Mouse (Mus musculus): Measurements from ENCODE around the gene Recql5. TPM values are rescaled to one million over a fixed set of nuclear protein-coding genes. Genes with fewer than 3 reads are reported as not detected.

Recql5 gene
- 22.5 and 23.5 TPM in 2 replicates for polyA plus RNA-seq (2015; fragmentation: Nextera tagmentation; extraction: Ambion mirVana)

GRCm38 (mm10) chr11:115933108-115933746 is at the start of gene Recql5, which contains the start of gene Sap30bp:
TSS of gene Recql5 (minus strand) at chr11:115933477.
TSS of gene Sap30bp (plus strand) at chr11:115933282.
- no peaks in the 10 kb centered on the region for H3K27me3 ChIP-seq
- H3K27ac ChIP-seq (replicated peaks), result peak within 1 kb of the TSS; percentile 76
- H3K4me3 ChIP-seq, result peak within 1 kb of the TSS; percentile 93
- peak within 1 kb of the TSS; percentile 86 for H3K9ac ChIP-seq
- peaks cover 39% of the 10 kb centered on the region for H3K4me1 ChIP-seq (replicated peaks)
- under 1% methylated on average over 28 of the region's 28 CpGs for WGBS
- H3K36me3 ChIP-seq, result peaks cover 47% of the 10 kb centered on the region
- ATAC-seq (ENCODE audit: low read depth), result peak; percentile 99
- H3K4me2 ChIP-seq, result peak within 1 kb of the TSS; percentile 98
- no peaks in the 10 kb centered on the region for H3K9me3 ChIP-seq

- H3K4me1 ChIP-seq (replicated peaks), result no peaks in the 10 kb centered on the region
- peaks cover 6% of the 10 kb centered on the region for H3K27me3 ChIP-seq
- no peak overlapping the region for H3K4me2 ChIP-seq
- WGBS, result 91% methylated on average over 15 of the region's 15 CpGs
- H3K4me3 ChIP-seq, result no peak overlapping the region
- H3K9ac ChIP-seq, result no peak overlapping the region
- H3K36me3 ChIP-seq, result no peaks in the 10 kb centered on the region
- H3K9me3 ChIP-seq, result no peaks in the 10 kb centered on the region
- ATAC-seq (ENCODE audit: low read depth), result no peak
- H3K27ac ChIP-seq (replicated peaks), result no peak overlapping the region
Measured at GRCm38 (mm10) chr11:115982472-115982871, 49.2 kb upstream of the Recql5 start.

- ATAC-seq (ENCODE audit: low read depth), result no peak
- Histone ChIP-seq H3K9ac (no peak overlapping the region), H3K4me1 (replicated peaks) (peaks cover 21% of the 10 kb centered on the region), H3K4me3 (peak overlapping the region; percentile 42), H3K36me3 (no peaks in the 10 kb centered on the region), H3K27ac (replicated peaks) (no peak overlapping the region), H3K9me3 (no peaks in the 10 kb centered on the region), H3K4me2 (peak overlapping the region; percentile 63), H3K27me3 (peaks cover 52% of the 10 kb centered on the region)
- WGBS, result 38% methylated on average over 12 of the region's 12 CpGs
Measured at GRCm38 (mm10) chr11:115975544-115975943, 42.3 kb upstream of the Recql5 start.

GRCm38 (mm10) chr11:115975083-115975420 is 41.8 kb upstream of the Recql5 start:
- Histone ChIP-seq H3K4me3 (peak overlapping the region; percentile 42), H3K9ac (peak overlapping the region; percentile 66), H3K4me2 (peak overlapping the region; percentile 63), H3K9me3 (no peaks in the 10 kb centered on the region), H3K27me3 (peaks cover 52% of the 10 kb centered on the region), H3K36me3 (no peaks in the 10 kb centered on the region), H3K4me1 (replicated peaks) (peaks cover 24% of the 10 kb centered on the region), H3K27ac (replicated peaks) (no peak overlapping the region)
- ATAC-seq (ENCODE audit: low read depth), result no peak
- 3% methylated on average over 18 of the region's 18 CpGs for WGBS

GRCm38 (mm10) chr11:115974309-115975082 is 41.2 kb upstream of the Recql5 start, which contains the start of gene Itgb4:
TSS of gene Itgb4 (plus strand) at chr11:115974709.
- no peaks in the 10 kb centered on the region for H3K9me3 ChIP-seq
- peak within 1 kb of the TSS; percentile 42 for H3K4me3 ChIP-seq
- H3K27ac ChIP-seq (replicated peaks), result no peak within 1 kb of the TSS
- ATAC-seq (ENCODE audit: low read depth), result peak; percentile 40; the same call in 1 of the 2 replicates
- peak within 1 kb of the TSS; percentile 66 for H3K9ac ChIP-seq
- no peaks in the 10 kb centered on the region for H3K36me3 ChIP-seq
- H3K4me2 ChIP-seq, result peak within 1 kb of the TSS; percentile 63
- H3K27me3 ChIP-seq, result peaks cover 52% of the 10 kb centered on the region
- peaks cover 24% of the 10 kb centered on the region for H3K4me1 ChIP-seq (replicated peaks)
- WGBS, result 15% methylated on average over 38 of the region's 58 CpGs

GRCm38 (mm10) chr11:115971016-115971415 is 37.7 kb upstream of the Recql5 start:
- no peak overlapping the region for H3K9ac ChIP-seq
- H3K4me2 ChIP-seq, result no peak overlapping the region
- ATAC-seq (ENCODE audit: low read depth), result no peak
- no peak overlapping the region for H3K4me3 ChIP-seq
- no peaks in the 10 kb centered on the region for H3K9me3 ChIP-seq
- H3K27me3 ChIP-seq, result peaks cover 32% of the 10 kb centered on the region
- H3K27ac ChIP-seq (replicated peaks), result no peak overlapping the region
- peaks cover 20% of the 10 kb centered on the region for H3K4me1 ChIP-seq (replicated peaks)
- 69% methylated on average over 6 of the region's 6 CpGs for WGBS
- H3K36me3 ChIP-seq, result peaks cover 11% of the 10 kb centered on the region

- Histone ChIP-seq H3K9me3 (no peaks in the 10 kb centered on the region), H3K4me1 (replicated peaks) (peaks cover 13% of the 10 kb centered on the region), H3K27me3 (peaks cover 23% of the 10 kb centered on the region), H3K9ac (no peak overlapping the region), H3K4me3 (no peak overlapping the region), H3K36me3 (peaks cover 20% of the 10 kb centered on the region), H3K27ac (replicated peaks) (no peak overlapping the region), H3K4me2 (no peak overlapping the region)
- WGBS, result 67% methylated on average over 15 of the region's 15 CpGs
- no peak for ATAC-seq (ENCODE audit: low read depth)
Measured at GRCm38 (mm10) chr11:115970006-115970673, 36.9 kb upstream of the Recql5 start.

- Histone ChIP-seq H3K27me3 (peaks cover 11% of the 10 kb centered on the region), H3K4me2 (no peak overlapping the region), H3K36me3 (peaks cover 33% of the 10 kb centered on the region), H3K27ac (replicated peaks) (no peak overlapping the region), H3K9ac (no peak overlapping the region), H3K4me1 (replicated peaks) (0 out of 2 replicates have a peak, but pooled peaks cover 3% of the 10 kb centered on the region), H3K4me3 (no peak overlapping the region), H3K9me3 (no peaks in the 10 kb centered on the region)
- ATAC-seq (ENCODE audit: low read depth), result no peak
- 66% methylated on average over 5 of the region's 5 CpGs for WGBS
Measured at GRCm38 (mm10) chr11:115968731-115969405, 35.6 kb upstream of the Recql5 start.

GRCm38 (mm10) chr11:115964977-115965604 is 31.8 kb upstream of the Recql5 start:
- H3K9me3 ChIP-seq, result no peaks in the 10 kb centered on the region
- H3K9ac ChIP-seq, result no peak overlapping the region
- H3K4me2 ChIP-seq, result no peak overlapping the region
- H3K4me1 ChIP-seq (replicated peaks), result no peaks in the 10 kb centered on the region
- no peaks in the 10 kb centered on the region for H3K27me3 ChIP-seq
- H3K4me3 ChIP-seq, result no peak overlapping the region
- ATAC-seq (ENCODE audit: low read depth), result no peak
- WGBS, result 85% methylated on average over 10 of the region's 10 CpGs
- H3K27ac ChIP-seq (replicated peaks), result 0 out of 2 replicates have a peak overlapping the region, but pooled peaks have one; percentile 3
- peaks cover 71% of the 10 kb centered on the region for H3K36me3 ChIP-seq

GRCm38 (mm10) chr11:115962651-115963412 is 29.6 kb upstream of the Recql5 start:
- no peak for ATAC-seq (ENCODE audit: low read depth)
- Histone ChIP-seq H3K4me1 (replicated peaks) (peaks cover 2% of the 10 kb centered on the region), H3K27ac (replicated peaks) (no peak overlapping the region), H3K27me3 (no peaks in the 10 kb centered on the region), H3K4me3 (no peak overlapping the region), H3K9ac (no peak overlapping the region), H3K4me2 (no peak overlapping the region), H3K9me3 (no peaks in the 10 kb centered on the region), H3K36me3 (peaks cover 86% of the 10 kb centered on the region)
- 91% methylated on average over 9 of the region's 9 CpGs for WGBS

- no peak for ATAC-seq (ENCODE audit: low read depth)
- 94% methylated on average over 9 of the region's 9 CpGs for WGBS
- Histone ChIP-seq H3K27ac (replicated peaks) (no peak overlapping the region), H3K4me2 (no peak overlapping the region), H3K9ac (no peak overlapping the region), H3K9me3 (no peaks in the 10 kb centered on the region), H3K36me3 (peaks cover 73% of the 10 kb centered on the region), H3K4me1 (replicated peaks) (peaks cover 38% of the 10 kb centered on the region), H3K4me3 (no peak overlapping the region), H3K27me3 (no peaks in the 10 kb centered on the region)
Measured at GRCm38 (mm10) chr11:115959018-115959417, 25.7 kb upstream of the Recql5 start.

Data from neural tube, embryonic 13.5 days (tissue).